Mouse (Mus musculus): Measurements from ENCODE around the gene Ak7. TPM values are rescaled to one million over a fixed set of nuclear protein-coding genes. Genes with fewer than 3 reads are reported as not detected.

Ak7 gene
- total and polyA plus RNA-seq, 3 experiments: 0.13 to 0.51 (median 0.24) TPM

DNA sequence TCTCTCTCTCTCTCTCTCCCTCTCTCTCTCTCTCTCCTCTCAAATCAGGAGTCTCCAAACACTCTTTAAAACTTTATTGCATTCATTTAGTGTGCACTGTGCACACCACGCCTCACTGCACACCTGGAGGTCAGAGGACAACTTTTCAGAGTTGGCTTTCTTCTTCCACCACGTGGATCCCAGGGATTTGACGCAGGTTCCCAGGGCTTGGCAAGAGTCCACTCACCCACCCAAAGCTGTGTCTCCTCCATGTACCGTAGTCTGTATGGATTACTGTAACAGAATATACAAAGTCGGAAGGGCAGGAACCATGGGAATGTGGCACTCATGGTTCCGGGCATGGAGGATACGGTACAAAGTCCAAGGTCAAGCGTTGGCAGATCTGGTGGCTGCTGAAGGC, 33.9 kb downstream of the Ak7 start:
- dilution Hi-C loops (cut with MboI; ENCODE audit: extremely low pct_ligation_motif_present, extremely low pct_unique_long_range_greater_than_20kb, low sequenced_read_pairs): no loop called here

DNA sequence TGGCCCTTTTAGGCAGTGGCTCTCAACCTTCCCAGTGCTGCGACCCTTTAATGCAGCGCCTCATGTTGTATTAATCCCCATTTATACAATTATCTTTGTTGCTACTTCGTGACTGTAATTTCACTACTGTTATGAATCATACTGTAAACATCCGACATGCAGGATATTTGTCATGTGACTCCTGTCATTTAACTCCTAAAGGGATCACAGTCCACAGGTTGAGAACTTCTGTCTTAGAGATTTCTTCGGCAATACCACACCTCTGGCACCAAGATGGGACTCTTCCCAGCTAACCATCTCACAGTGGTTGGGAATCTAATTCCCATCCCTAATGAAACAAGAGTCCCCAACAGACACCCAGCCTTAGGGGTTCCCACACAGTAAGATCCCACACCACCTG, 42.3 kb downstream of the Ak7 start:
- Histone ChIP-seq H3K4me1 (ENCODE audit: control insufficient read depth in 1 of 2, insufficient read depth in 2 of 2) (no peaks in the 10 kb centered on the region), H3K36me3 (replicated peaks in 1 of 2; ENCODE audit: control insufficient read depth in 1 of 2, insufficient read depth in 1 of 2, low read length in 1 of 2) (no peaks in the 10 kb centered on the region), H3K9ac (ENCODE audit: insufficient read depth, low read depth) (no peak overlapping the region), H3K4me3 (replicated peaks in 1 of 3; ENCODE audit: low read depth in 2 of 3, low read length in 2 of 3, poor library complexity in 1 of 3) (no peak overlapping the region), H3K27me3 (replicated peaks) (peaks cover 9% of the 10 kb centered on the region), H3K9me3 (replicated peaks; ENCODE audit: low read length) (peaks cover 17% of the 10 kb centered on the region), H3K27ac (ENCODE audit: insufficient read depth, low read depth) (no peak overlapping the region), H3K79me2 (replicated peaks; ENCODE audit: control insufficient read depth, extremely low read depth, insufficient read depth, poor library complexity, severe bottlenecking) (no peaks in the 10 kb centered on the region), H3K4me2 (ENCODE audit: insufficient read depth, low read depth, poor library complexity, severe bottlenecking) (no peak overlapping the region)
- no peak for DNase-seq (ENCODE audit: extremely low read depth)
- in situ Hi-C loops (cut with MboI; ENCODE audit: low pct_ligation_motif_present, low pct_unique_long_range_greater_than_20kb, low sequenced_read_pairs) (no loop called here), dilution Hi-C loops (cut with MboI; ENCODE audit: extremely low pct_ligation_motif_present, extremely low pct_unique_long_range_greater_than_20kb, low sequenced_read_pairs) (no loop called here)
- TF ChIP-seq KAT2A (IDR thresholded peaks at IDR 0.05; ENCODE audit: insufficient replicate concordance, low read length): no peak
- no peak for TF ChIP-seq POLR2AphosphoS2 (IDR thresholded peaks at IDR 0.05; ENCODE audit: low read depth, low read length)
- TF ChIP-seq E2F4 (IDR thresholded peaks at IDR 0.05; ENCODE audit: insufficient replicate concordance, low read depth, low read length): no peak
- no peak for TF ChIP-seq HCFC1 (IDR thresholded peaks at IDR 0.05; ENCODE audit: low read depth, low read length)
- TF ChIP-seq IRF4 (IDR thresholded peaks at IDR 0.05; ENCODE audit: low read depth, low read length): no peak
- no peak for TF ChIP-seq USF2 (conservative IDR thresholded peaks at IDR 0.05; ENCODE audit: low read depth, low read length)
- no peak for TF ChIP-seq RCOR1 (conservative IDR thresholded peaks at IDR 0.05; ENCODE audit: low read depth, low read length)
- TF ChIP-seq USF1 (IDR thresholded peaks at IDR 0.05; ENCODE audit: low read depth, low read length): no peak
- TF ChIP-seq MAFK (IDR thresholded peaks at IDR 0.05; ENCODE audit: insufficient replicate concordance, low read length): no peak
- no peak for TF ChIP-seq MEF2A (IDR thresholded peaks at IDR 0.05; ENCODE audit: borderline replicate concordance, low read depth, low read length)
- TF ChIP-seq EP300 (IDR thresholded peaks at IDR 0.05; ENCODE audit: low read length): no peak
- no peak for TF ChIP-seq MXI1 (IDR thresholded peaks at IDR 0.05; ENCODE audit: low read depth, low read length)
- no peak for TF ChIP-seq ETS1 (conservative IDR thresholded peaks at IDR 0.05; ENCODE audit: low read depth, low read length)
- TF ChIP-seq TBP (conservative IDR thresholded peaks at IDR 0.05; ENCODE audit: low read depth, low read length): no peak
- no peak for TF ChIP-seq CTCF (conservative IDR thresholded peaks at IDR 0.05 in 1 of 2, IDR thresholded peaks at IDR 0.05 in 1 of 2; ENCODE audit: low read depth in 2 of 2, low read length in 2 of 2)
- TF ChIP-seq ZNF384 (IDR thresholded peaks at IDR 0.05; ENCODE audit: low read depth, low read length): no peak
- no peak for TF ChIP-seq MYC (IDR thresholded peaks at IDR 0.05; ENCODE audit: low read depth, low read length)
- TF ChIP-seq SIN3A (IDR thresholded peaks at IDR 0.05; ENCODE audit: low read length): no peak
- TF ChIP-seq ZKSCAN1 (IDR thresholded peaks at IDR 0.05; ENCODE audit: borderline replicate concordance, low read depth, low read length): no peak

More for the DNA sequence above, 33.9 kb downstream of the Ak7 start:
- Histone ChIP-seq H3K4me3 (replicated peaks in 1 of 3; ENCODE audit: low read depth in 2 of 3, low read length in 2 of 3, poor library complexity in 1 of 3) (no peak overlapping the region), H3K4me1 (ENCODE audit: control insufficient read depth in 1 of 2, insufficient read depth in 2 of 2) (no peaks in the 10 kb centered on the region), H3K27me3 (replicated peaks) (no peaks in the 10 kb centered on the region), H3K4me2 (ENCODE audit: insufficient read depth, low read depth, poor library complexity, severe bottlenecking) (no peak overlapping the region), H3K79me2 (replicated peaks; ENCODE audit: control insufficient read depth, extremely low read depth, insufficient read depth, poor library complexity, severe bottlenecking) (no peaks in the 10 kb centered on the region), H3K9ac (ENCODE audit: insufficient read depth, low read depth) (no peak overlapping the region), H3K27ac (ENCODE audit: insufficient read depth, low read depth) (no peak overlapping the region), H3K9me3 (replicated peaks; ENCODE audit: low read length) (peaks cover 17% of the 10 kb centered on the region), H3K36me3 (replicated peaks in 1 of 2; ENCODE audit: control insufficient read depth in 1 of 2, insufficient read depth in 1 of 2, low read length in 1 of 2) (no peaks in the 10 kb centered on the region)
- in situ Hi-C loops (cut with MboI; ENCODE audit: low pct_ligation_motif_present, low pct_unique_long_range_greater_than_20kb, low sequenced_read_pairs): no loop called here
- TF ChIP-seq ELF1 (IDR thresholded peaks at IDR 0.05; ENCODE audit: low read depth, low read length) (no peak), MXI1 (IDR thresholded peaks at IDR 0.05; ENCODE audit: low read depth, low read length) (no peak), MAFK (IDR thresholded peaks at IDR 0.05; ENCODE audit: insufficient replicate concordance, low read length) (no peak), CHD2 (IDR thresholded peaks at IDR 0.05; ENCODE audit: low read length) (no peak), TCF12 (IDR thresholded peaks at IDR 0.05; ENCODE audit: low read depth, low read length) (no peak), ZNF384 (IDR thresholded peaks at IDR 0.05; ENCODE audit: low read depth, low read length) (no peak), EP300 (IDR thresholded peaks at IDR 0.05; ENCODE audit: low read length) (no peak), ETS1 (conservative IDR thresholded peaks at IDR 0.05; ENCODE audit: low read depth, low read length) (no peak), ZKSCAN1 (IDR thresholded peaks at IDR 0.05; ENCODE audit: borderline replicate concordance, low read depth, low read length) (no peak), MAZ (IDR thresholded peaks at IDR 0.05; ENCODE audit: low read depth, low read length) (no peak), JUND (conservative IDR thresholded peaks at IDR 0.05; ENCODE audit: low read depth, low read length) (no peak), JUN (IDR thresholded peaks at IDR 0.05; ENCODE audit: insufficient read depth, low read depth, low read length) (no peak), SIN3A (IDR thresholded peaks at IDR 0.05; ENCODE audit: low read length) (no peak), KAT2A (IDR thresholded peaks at IDR 0.05; ENCODE audit: insufficient replicate concordance, low read length) (no peak), USF2 (conservative IDR thresholded peaks at IDR 0.05; ENCODE audit: low read depth, low read length) (no peak), POLR2AphosphoS2 (IDR thresholded peaks at IDR 0.05; ENCODE audit: low read depth, low read length) (no peak), UBTF (IDR thresholded peaks at IDR 0.05; ENCODE audit: low read depth, low read length) (no peak), TBP (conservative IDR thresholded peaks at IDR 0.05; ENCODE audit: low read depth, low read length) (no peak), NELFE (IDR thresholded peaks at IDR 0.05; ENCODE audit: low read depth, low read length) (no peak)
- no peak for DNase-seq (ENCODE audit: extremely low read depth)
